Mouse (Mus musculus) heart, embryonic 14.5 days (tissue): Measurements from ENCODE around the gene Clnk. TPM values are rescaled to one million over a fixed set of nuclear protein-coding genes. Genes with fewer than 3 reads are reported as not detected.

Experiments
- ATAC-seq: fragments of 200-750 bp; cut with Nextera tagmentation; 2 replicates; pipeline ENCODE4 v1.8.0; 2017; ENCODE audit warnings: low read depth, moderate TSS enrichment; ENCODE audit not compliant: insufficient number of reproducible peaks, insufficient read depth, low FRiP score
- H3K27ac ChIP-seq, 2 experiments: fragments of 200-500 bp in 1 of 2; fragments of 300-500 bp in 1 of 2; sonication (generic) in 1 of 2; replicated peaks in 1 of 2; 2 replicates each; pipeline ENCODE4 v1.5.1; 2012 to 2014; ENCODE audit warnings: low read depth in 2 of 2, low read length in 2 of 2, control low read depth in 1 of 2, mild to moderate bottlenecking in 1 of 2, mixed read lengths in 1 of 2; ENCODE audit not compliant: control insufficient read depth in 1 of 2, insufficient read depth in 1 of 2
- H3K27me3 ChIP-seq: fragments of 300-500 bp; sonication (generic); 2 replicates; pipeline ENCODE4 v1.6.1; 2014; ENCODE audit warnings: mild to moderate bottlenecking, low read length, control low read depth; ENCODE audit not compliant: control insufficient read depth, insufficient read depth
- H3K36me3 ChIP-seq: fragments of 300-500 bp; sonication (generic); 2 replicates; pipeline ENCODE4 v1.6.1; 2014; ENCODE audit warnings: mild to moderate bottlenecking, control low read depth, low read length, mixed read lengths; ENCODE audit not compliant: control insufficient read depth, insufficient read depth
- H3K4me1 ChIP-seq, 2 experiments: fragments of 200-500 bp in 1 of 2; fragments of 300-500 bp in 1 of 2; sonication (generic) in 1 of 2; 2 replicates each; pipeline ENCODE4 v1.6.1; 2012 to 2014; ENCODE audit warnings: low read length in 2 of 2, control low read depth in 1 of 2, mixed read lengths in 1 of 2; ENCODE audit not compliant: control insufficient read depth in 2 of 2, insufficient read depth in 2 of 2
- H3K4me2 ChIP-seq: fragments of 300-500 bp; sonication (generic); 2 replicates; pipeline ENCODE4 v1.6.1; 2014; ENCODE audit warnings: mild to moderate bottlenecking, low read length
- H3K4me3 ChIP-seq, 2 experiments: fragments of 200-500 bp in 1 of 2; fragments of 300-500 bp in 1 of 2; sonication (generic) in 1 of 2; 2 replicates each; pipeline ENCODE4 v1.5.1; 2012 to 2014; ENCODE audit warnings: low read length in 2 of 2, mild to moderate bottlenecking in 2 of 2, control low read depth in 1 of 2, low read depth in 1 of 2, moderate library complexity in 1 of 2; ENCODE audit not compliant: control insufficient read depth in 1 of 2, insufficient read depth in 1 of 2
- H3K9ac ChIP-seq: fragments of 300-500 bp; sonication (generic); 2 replicates; pipeline ENCODE4 v1.6.1; 2014; ENCODE audit warnings: mild to moderate bottlenecking, low read length
- H3K9me3 ChIP-seq: fragments of 300-500 bp; sonication (generic); 2 replicates; pipeline ENCODE4 v1.6.1; 2016; ENCODE audit warnings: low read length, control low read depth; ENCODE audit not compliant: control insufficient read depth
- WGBS: fragments of 180-500 bp; shearing (Covaris S2); extraction: QIAGEN DNeasy Blood & Tissue Kit; methylation state at CpG from one replicate; pipeline ENCODE4 v1.1.7; 2014; 5-methylcytosine and 5-hydroxymethylcytosine counted together
- polyA plus RNA-seq: library from polyadenylated mRNA; unstranded; fragments of >200 nt; fragmentation: Nextera tagmentation; extraction: Ambion mirVana; gene quantifications from 2 replicates; pipeline ENCODE4 v1.2.1, GENCODE M21; 2014

Gene Clnk
- polyA plus RNA-seq, 1 experiment from 2014 or later, result not detected

GRCm38 (mm10) chr5:38752749-38753148 is 123.9 kb downstream of the Clnk start:
- 8% methylated on average over 4 of the region's 4 CpGs for WGBS
- Histone ChIP-seq H3K27ac (no peak overlapping the region), H3K4me2 (no peak overlapping the region), H3K9ac (no peak overlapping the region), H3K4me1 (no peaks in the 10 kb centered on the region), H3K9me3 (no peaks in the 10 kb centered on the region), H3K36me3 (no peaks in the 10 kb centered on the region), H3K4me3 (no peak overlapping the region), H3K27me3 (no peaks in the 10 kb centered on the region)
- ATAC-seq, result no peak

GRCm38 (mm10) chr5:38708940-38709581 is 167.6 kb downstream of the Clnk start:
- H3K9ac ChIP-seq, result no peak overlapping the region
- WGBS, result 60% methylated on average over 11 of the region's 11 CpGs
- H3K27me3 ChIP-seq, result no peaks in the 10 kb centered on the region
- H3K4me2 ChIP-seq, result no peak overlapping the region
- no peak for ATAC-seq
- no peaks in the 10 kb centered on the region for H3K36me3 ChIP-seq
- H3K27ac ChIP-seq, result no peak overlapping the region
- H3K9me3 ChIP-seq, result no peaks in the 10 kb centered on the region
- H3K4me3 ChIP-seq, result no peak overlapping the region
- H3K4me1 ChIP-seq, result no peaks in the 10 kb centered on the region

GRCm38 (mm10) chr5:38707364-38708075 is 169.1 kb downstream of the Clnk start:
- Histone ChIP-seq H3K4me3 (no peak overlapping the region), H3K27ac (no peak overlapping the region), H3K9me3 (no peaks in the 10 kb centered on the region), H3K27me3 (no peaks in the 10 kb centered on the region), H3K4me1 (no peaks in the 10 kb centered on the region), H3K4me2 (no peak overlapping the region), H3K36me3 (no peaks in the 10 kb centered on the region), H3K9ac (no peak overlapping the region)
- ATAC-seq, result no peak
- 69% methylated on average over 7 of the region's 7 CpGs for WGBS

- H3K4me3 ChIP-seq, result no peak overlapping the region
- H3K4me2 ChIP-seq, result no peak overlapping the region
- H3K9ac ChIP-seq, result no peak overlapping the region
- no peaks in the 10 kb centered on the region for H3K27me3 ChIP-seq
- no peaks in the 10 kb centered on the region for H3K9me3 ChIP-seq
- no peaks in the 10 kb centered on the region for H3K4me1 ChIP-seq
- no peaks in the 10 kb centered on the region for H3K36me3 ChIP-seq
- no peak overlapping the region for H3K27ac ChIP-seq
- ATAC-seq, result no peak
- 89% methylated on average over 6 of the region's 6 CpGs for WGBS
Observed at GRCm38 (mm10) chr5:38702941-38703340, 173.7 kb downstream of the Clnk start.

GRCm38 (mm10) chr5:38702091-38702490 is 174.5 kb downstream of the Clnk start:
- no peaks in the 10 kb centered on the region for H3K9me3 ChIP-seq
- no peak overlapping the region for H3K4me2 ChIP-seq
- WGBS, result 81% methylated on average over 2 of the region's 2 CpGs
- H3K27ac ChIP-seq, result no peak overlapping the region
- H3K4me1 ChIP-seq, result no peaks in the 10 kb centered on the region
- no peak overlapping the region for H3K4me3 ChIP-seq
- ATAC-seq, result no peak
- H3K9ac ChIP-seq, result no peak overlapping the region
- no peaks in the 10 kb centered on the region for H3K36me3 ChIP-seq
- no peaks in the 10 kb centered on the region for H3K27me3 ChIP-seq

GRCm38 (mm10) chr5:38698466-38698865 is 178.1 kb downstream of the Clnk start:
- WGBS, result 63% methylated on average over 5 of the region's 5 CpGs
- Histone ChIP-seq H3K9me3 (no peaks in the 10 kb centered on the region), H3K4me3 (no peak overlapping the region), H3K27ac (no peak overlapping the region), H3K27me3 (no peaks in the 10 kb centered on the region), H3K36me3 (no peaks in the 10 kb centered on the region), H3K4me1 (no peaks in the 10 kb centered on the region), H3K9ac (no peak overlapping the region), H3K4me2 (no peak overlapping the region)
- ATAC-seq, result no peak

GRCm38 (mm10) chr5:38698046-38698445 is 178.6 kb downstream of the Clnk start:
- WGBS, result 71% methylated on average over 3 of the region's 3 CpGs
- Histone ChIP-seq H3K27ac (no peak overlapping the region), H3K36me3 (no peaks in the 10 kb centered on the region), H3K4me1 (no peaks in the 10 kb centered on the region), H3K9me3 (no peaks in the 10 kb centered on the region), H3K4me3 (no peak overlapping the region), H3K4me2 (no peak overlapping the region), H3K9ac (no peak overlapping the region), H3K27me3 (no peaks in the 10 kb centered on the region)
- ATAC-seq, result no peak
